Mouse (Mus musculus): ENCODE measurements at regions not wholly inside any gene's neighbourhood (a gene's known extent, or its start where the extent isn't known, plus 50 kb on each side); places are given as distances from the start of the nearest gene placed in this dataset.

GRCm38 (mm10) chr9:61721851-61722250 lies 192.5 kb downstream of the Rplp1 start:
- TF ChIP-seq CTCF (IDR thresholded peaks at IDR 0.05; ENCODE audit: borderline replicate concordance, extremely low read depth, insufficient read depth, insufficient read length) (no peak), POLR2A (IDR thresholded peaks at IDR 0.05; ENCODE audit: borderline replicate concordance, extremely low read depth, insufficient read depth, insufficient read length, poor library complexity, severe bottlenecking) (no peak)

Data from brain, embryonic 14.5 days (tissue).